Mouse (Mus musculus): Measurements from ENCODE around the gene Ttc1. TPM values are rescaled to one million over a fixed set of nuclear protein-coding genes. Genes with fewer than 3 reads are reported as not detected.

Ttc1 gene
- polyA plus RNA-seq, 1 experiment from 2014 or later, result 53.7 TPM

DNA sequence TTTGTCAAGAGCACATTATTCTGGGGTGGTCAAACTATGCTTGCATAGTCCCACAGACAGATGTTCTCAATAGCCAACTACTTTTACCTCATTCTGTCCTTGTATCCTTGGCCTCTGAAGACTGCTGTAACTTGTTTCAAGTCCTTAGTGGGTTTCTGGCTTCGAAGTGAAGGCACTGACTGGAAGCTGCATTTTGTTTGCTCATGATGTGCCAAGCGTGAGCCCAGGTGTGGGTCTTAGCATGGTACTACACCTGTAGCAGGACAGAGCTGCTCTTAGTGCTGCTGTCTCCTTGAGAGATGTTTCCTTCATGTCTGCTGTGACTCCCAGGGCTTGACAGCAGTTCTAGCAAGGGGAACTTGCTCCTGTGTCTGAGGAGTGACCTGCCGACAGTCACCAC is 24.4 kb downstream of the Ttc1 start:
- WGBS, result 78% methylated on average over 3 of the region's 3 CpGs
- ATAC-seq, result no peak; the same call in 1 of the 2 replicates
- Histone ChIP-seq H3K36me3 (ENCODE audit: control insufficient read depth, insufficient read depth, low read length) (peaks cover 4% of the 10 kb centered on the region; the same call in 1 of the 2 replicates), H3K9me3 (ENCODE audit: control insufficient read depth, low read length) (no peaks in the 10 kb centered on the region), H3K27ac (ENCODE audit: low read length) (no peak overlapping the region), H3K4me3 (ENCODE audit: low read length) (no peak overlapping the region), H3K4me2 (ENCODE audit: low read depth, low read length) (no peak overlapping the region), H3K4me1 (ENCODE audit: control insufficient read depth, insufficient read depth, low read length) (no peaks in the 10 kb centered on the region), H3K27me3 (replicated peaks; ENCODE audit: control insufficient read depth, insufficient read depth, low read length) (no peaks in the 10 kb centered on the region), H3K9ac (ENCODE audit: low read depth, low read length) (no peak overlapping the region)

DNA sequence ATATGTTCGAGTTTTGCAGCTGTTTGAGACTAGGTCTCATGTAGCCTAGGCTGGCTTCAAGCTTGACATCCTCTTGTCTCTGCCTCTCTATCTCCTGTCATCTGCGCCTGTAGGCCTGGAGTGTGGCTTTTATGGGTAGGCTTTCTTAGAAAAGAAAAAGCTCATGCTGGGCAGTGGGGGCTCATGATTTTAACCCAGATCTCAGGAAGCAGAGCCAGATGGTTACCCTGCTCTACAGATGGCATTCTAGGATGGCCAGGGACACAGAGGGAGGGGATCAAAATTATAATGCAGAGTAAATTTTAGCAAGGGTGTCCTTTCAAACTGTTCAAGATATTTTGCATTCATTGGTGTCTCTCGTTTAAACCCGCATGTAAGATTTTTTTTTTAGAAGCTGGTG is 35.6 kb downstream of the Ttc1 start:
- Histone ChIP-seq H3K4me3 (ENCODE audit: low read length) (no peak overlapping the region), H3K4me2 (ENCODE audit: low read depth, low read length) (no peak overlapping the region), H3K4me1 (ENCODE audit: control insufficient read depth, insufficient read depth, low read length) (no peaks in the 10 kb centered on the region), H3K36me3 (ENCODE audit: control insufficient read depth, insufficient read depth, low read length) (no peaks in the 10 kb centered on the region), H3K9me3 (ENCODE audit: control insufficient read depth, low read length) (no peaks in the 10 kb centered on the region), H3K27ac (ENCODE audit: low read length) (no peak overlapping the region), H3K27me3 (replicated peaks; ENCODE audit: control insufficient read depth, insufficient read depth, low read length) (no peaks in the 10 kb centered on the region), H3K9ac (ENCODE audit: low read depth, low read length) (no peak overlapping the region)
- no peak for ATAC-seq
- 95% methylated on average over 4 of the region's 4 CpGs for WGBS

DNA sequence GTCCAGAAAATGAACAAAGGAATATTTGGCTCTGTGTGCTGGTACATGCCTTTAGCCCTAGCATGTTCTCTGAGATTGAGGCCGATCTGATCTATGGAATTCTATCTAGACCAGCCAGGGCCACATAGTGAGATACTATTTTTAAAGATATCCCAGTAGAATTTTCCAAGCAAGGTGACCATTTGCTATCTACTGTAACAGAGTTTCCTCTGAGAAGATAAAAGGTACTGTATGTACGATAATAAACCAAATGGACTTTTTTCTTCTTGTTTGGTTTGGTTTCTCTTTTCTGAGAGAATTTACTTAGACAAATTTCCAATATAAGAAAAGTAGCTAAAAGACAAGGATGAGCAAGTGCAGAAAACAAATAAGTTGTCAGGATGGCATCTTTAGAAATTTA is 39.4 kb downstream of the Ttc1 start:
- no peak for ATAC-seq
- Histone ChIP-seq H3K4me3 (ENCODE audit: low read length) (no peak overlapping the region), H3K9ac (ENCODE audit: low read depth, low read length) (no peak overlapping the region), H3K9me3 (ENCODE audit: control insufficient read depth, low read length) (no peaks in the 10 kb centered on the region), H3K4me1 (ENCODE audit: control insufficient read depth, insufficient read depth, low read length) (no peaks in the 10 kb centered on the region), H3K27me3 (replicated peaks; ENCODE audit: control insufficient read depth, insufficient read depth, low read length) (no peaks in the 10 kb centered on the region), H3K27ac (ENCODE audit: low read length) (no peak overlapping the region), H3K36me3 (ENCODE audit: control insufficient read depth, insufficient read depth, low read length) (peaks cover 12% of the 10 kb centered on the region), H3K4me2 (ENCODE audit: low read depth, low read length) (no peak overlapping the region)
- WGBS, result 94% methylated on average over 2 of the region's 2 CpGs

- no peak for ATAC-seq
- H3K9ac ChIP-seq (ENCODE audit: low read depth, low read length), result no peak overlapping the region
- no peak overlapping the region for H3K4me2 ChIP-seq (ENCODE audit: low read depth, low read length)
- no peak overlapping the region for H3K4me3 ChIP-seq (ENCODE audit: low read length)
- H3K4me1 ChIP-seq (ENCODE audit: control insufficient read depth, insufficient read depth, low read length), result no peaks in the 10 kb centered on the region
- H3K27me3 ChIP-seq (replicated peaks; ENCODE audit: control insufficient read depth, insufficient read depth, low read length), result no peaks in the 10 kb centered on the region
- H3K9me3 ChIP-seq (ENCODE audit: control insufficient read depth, low read length), result no peaks in the 10 kb centered on the region
- H3K27ac ChIP-seq (ENCODE audit: low read length), result no peak overlapping the region
- 92% methylated on average over 10 of the region's 10 CpGs for WGBS
- H3K36me3 ChIP-seq (ENCODE audit: control insufficient read depth, insufficient read depth, low read length), result peaks cover 12% of the 10 kb centered on the region
Observed at GRCm38 (mm10) chr11:43705751-43706150, 42.1 kb downstream of the Ttc1 start.

- Histone ChIP-seq H3K9me3 (ENCODE audit: control insufficient read depth, low read length) (no peaks in the 10 kb centered on the region), H3K4me2 (ENCODE audit: low read depth, low read length) (no peak overlapping the region), H3K27ac (ENCODE audit: low read length) (no peak overlapping the region), H3K4me3 (ENCODE audit: low read length) (no peak overlapping the region), H3K36me3 (ENCODE audit: control insufficient read depth, insufficient read depth, low read length) (peaks cover 12% of the 10 kb centered on the region), H3K4me1 (ENCODE audit: control insufficient read depth, insufficient read depth, low read length) (no peaks in the 10 kb centered on the region), H3K9ac (ENCODE audit: low read depth, low read length) (no peak overlapping the region), H3K27me3 (replicated peaks; ENCODE audit: control insufficient read depth, insufficient read depth, low read length) (no peaks in the 10 kb centered on the region)
- WGBS, result 74% methylated on average over 1 of the region's 1 CpGs
- ATAC-seq, result no peak
Observed at GRCm38 (mm10) chr11:43703552-43703951, 44.3 kb downstream of the Ttc1 start.

DNA sequence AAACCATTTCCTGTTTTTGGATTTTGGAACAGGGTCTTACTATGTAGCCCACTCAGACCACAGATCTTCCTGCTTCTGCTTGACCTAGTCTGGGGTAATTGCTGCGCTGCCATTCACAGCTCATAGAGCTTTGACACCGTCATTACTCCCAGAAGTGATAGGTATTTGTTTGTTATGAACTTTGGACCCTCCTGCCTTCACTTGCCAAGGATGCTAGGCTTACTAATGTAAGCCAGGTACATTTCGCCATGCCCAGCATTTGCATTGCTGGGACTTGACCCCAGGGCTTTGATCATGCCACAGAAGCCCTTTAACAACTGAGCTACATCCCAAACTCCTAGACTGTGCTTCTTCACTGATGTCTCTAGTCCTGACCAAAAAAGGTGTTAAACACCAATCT is 47.5 kb downstream of the Ttc1 start:
- WGBS, result 79% methylated on average over 3 of the region's 3 CpGs
- Histone ChIP-seq H3K4me2 (ENCODE audit: low read depth, low read length) (no peak overlapping the region), H3K9me3 (ENCODE audit: control insufficient read depth, low read length) (no peaks in the 10 kb centered on the region), H3K4me3 (ENCODE audit: low read length) (no peak overlapping the region), H3K36me3 (ENCODE audit: control insufficient read depth, insufficient read depth, low read length) (peaks cover 12% of the 10 kb centered on the region), H3K9ac (ENCODE audit: low read depth, low read length) (no peak overlapping the region), H3K4me1 (ENCODE audit: control insufficient read depth, insufficient read depth, low read length) (peaks cover 3% of the 10 kb centered on the region; the same call in 1 of the 2 replicates), H3K27me3 (replicated peaks; ENCODE audit: control insufficient read depth, insufficient read depth, low read length) (no peaks in the 10 kb centered on the region), H3K27ac (ENCODE audit: low read length) (no peak overlapping the region)
- ATAC-seq, result no peak

GRCm38 (mm10) chr11:43698621-43699020 is 49.2 kb downstream of the Ttc1 start:
- no peak overlapping the region for H3K4me3 ChIP-seq (ENCODE audit: low read length)
- H3K27me3 ChIP-seq (replicated peaks; ENCODE audit: control insufficient read depth, insufficient read depth, low read length), result no peaks in the 10 kb centered on the region
- H3K4me2 ChIP-seq (ENCODE audit: low read depth, low read length), result no peak overlapping the region
- peaks cover 3% of the 10 kb centered on the region; the same call in 1 of the 2 replicates for H3K4me1 ChIP-seq (ENCODE audit: control insufficient read depth, insufficient read depth, low read length)
- H3K27ac ChIP-seq (ENCODE audit: low read length), result no peak overlapping the region
- 67% methylated on average over 5 of the region's 5 CpGs for WGBS
- H3K9ac ChIP-seq (ENCODE audit: low read depth, low read length), result no peak overlapping the region
- no peaks in the 10 kb centered on the region for H3K9me3 ChIP-seq (ENCODE audit: control insufficient read depth, low read length)
- peaks cover 7% of the 10 kb centered on the region; the same call in 1 of the 2 replicates for H3K36me3 ChIP-seq (ENCODE audit: control insufficient read depth, insufficient read depth, low read length)
- ATAC-seq, result peak; percentile 84

DNA sequence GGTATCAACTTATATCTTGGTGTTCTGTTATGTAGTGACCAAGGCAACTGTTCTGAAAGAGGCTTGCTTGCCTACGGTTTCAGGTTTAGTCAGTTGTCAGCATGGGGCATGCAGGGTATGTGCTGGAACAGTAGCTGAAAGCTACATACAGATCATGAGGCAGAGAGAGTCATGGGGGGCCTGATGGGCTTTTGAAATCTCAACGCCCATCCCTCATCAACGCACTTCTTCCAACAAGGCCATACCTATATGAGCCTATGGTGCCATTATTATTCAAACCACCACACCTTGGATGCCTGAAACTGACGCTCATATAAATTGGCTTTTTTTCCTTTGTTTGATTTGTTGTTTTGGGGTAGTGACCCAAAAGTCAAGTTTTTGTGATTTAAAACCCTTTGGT is 51.2 kb downstream of the Ttc1 start:
- Histone ChIP-seq H3K27me3 (replicated peaks; ENCODE audit: control insufficient read depth, insufficient read depth, low read length) (no peaks in the 10 kb centered on the region), H3K9ac (ENCODE audit: low read depth, low read length) (no peak overlapping the region), H3K4me1 (ENCODE audit: control insufficient read depth, insufficient read depth, low read length) (peaks cover 3% of the 10 kb centered on the region; the same call in 1 of the 2 replicates), H3K36me3 (ENCODE audit: control insufficient read depth, insufficient read depth, low read length) (peaks cover 7% of the 10 kb centered on the region; the same call in 1 of the 2 replicates), H3K4me2 (ENCODE audit: low read depth, low read length) (no peak overlapping the region), H3K9me3 (ENCODE audit: control insufficient read depth, low read length) (no peaks in the 10 kb centered on the region), H3K4me3 (ENCODE audit: low read length) (no peak overlapping the region), H3K27ac (ENCODE audit: low read length) (no peak overlapping the region)
- no peak for ATAC-seq
- 93% methylated on average over 4 of the region's 4 CpGs for WGBS

DNA sequence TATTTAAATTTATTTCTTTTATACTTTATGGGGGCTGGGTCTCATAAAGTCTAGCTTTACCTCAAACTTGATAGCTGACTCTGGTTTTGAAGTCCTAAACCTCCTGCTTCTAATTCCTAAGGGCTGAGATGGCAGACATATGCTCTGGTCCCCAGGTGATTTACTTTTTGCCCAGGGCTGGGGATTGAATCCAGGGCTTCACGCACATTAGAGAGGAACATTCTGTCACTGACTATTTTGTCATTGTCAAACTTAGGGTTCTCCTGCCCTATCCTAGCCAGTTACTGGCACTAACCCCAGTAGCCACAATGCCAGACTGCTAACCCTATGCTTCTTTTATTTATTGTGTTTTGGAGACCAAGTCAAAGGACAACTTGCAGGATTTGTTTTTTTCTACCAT is 59.0 kb downstream of the Ttc1 start:
- Histone ChIP-seq H3K4me2 (ENCODE audit: low read depth, low read length) (no peak overlapping the region), H3K4me3 (ENCODE audit: low read length) (no peak overlapping the region), H3K4me1 (ENCODE audit: control insufficient read depth, insufficient read depth, low read length) (no peaks in the 10 kb centered on the region), H3K36me3 (ENCODE audit: control insufficient read depth, insufficient read depth, low read length) (no peaks in the 10 kb centered on the region), H3K27ac (ENCODE audit: low read length) (no peak overlapping the region), H3K9ac (ENCODE audit: low read depth, low read length) (no peak overlapping the region), H3K9me3 (ENCODE audit: control insufficient read depth, low read length) (no peaks in the 10 kb centered on the region), H3K27me3 (replicated peaks; ENCODE audit: control insufficient read depth, insufficient read depth, low read length) (no peaks in the 10 kb centered on the region)
- 94% methylated on average over 1 of the region's 1 CpGs for WGBS
- ATAC-seq, result no peak

Data from intestine, embryonic 16.5 days (tissue).